Mouse (Mus musculus): ENCODE data around the gene Helt.

Gene Helt

GRCm38 (mm10) chr8:46294181-46294892 lies at the start of gene Helt:
Gene Helt (minus strand): TSS chr8:46294671.
- DNase-seq (ENCODE audit: low read depth, low spot score): no peak

GRCm38 (mm10) chr8:46342272-46342671 lies 47.8 kb upstream of the Helt start:
- no peak for DNase-seq (ENCODE audit: low read depth, low spot score)

GRCm38 (mm10) chr8:46340381-46341273 lies 46.2 kb upstream of the Helt start:
- no peak for DNase-seq (ENCODE audit: low read depth, low spot score)

GRCm38 (mm10) chr8:46339317-46339716 lies 44.8 kb upstream of the Helt start:
- no peak for DNase-seq (ENCODE audit: low read depth, low spot score)

- peak; percentile 7 for DNase-seq (ENCODE audit: low read depth, low spot score)
These were observed 41.9 kb upstream of the Helt start for GRCm38 (mm10) chr8:46336351-46336750.

- DNase-seq (ENCODE audit: low read depth, low spot score): no peak
These were observed 38.1 kb upstream of the Helt start for GRCm38 (mm10) chr8:46332389-46333061.

GRCm38 (mm10) chr8:46331801-46332200 lies 37.3 kb upstream of the Helt start:
- DNase-seq (ENCODE audit: low read depth, low spot score): no peak

- DNase-seq (ENCODE audit: low read depth, low spot score): no peak
These were observed 34.9 kb upstream of the Helt start for GRCm38 (mm10) chr8:46329396-46329795.

GRCm38 (mm10) chr8:46327284-46327683 lies 32.8 kb upstream of the Helt start:
- DNase-seq (ENCODE audit: low read depth, low spot score): no peak

GRCm38 (mm10) chr8:46326715-46327114 lies 32.2 kb upstream of the Helt start:
- DNase-seq (ENCODE audit: low read depth, low spot score): no peak

GRCm38 (mm10) chr8:46324676-46325075 lies 30.2 kb upstream of the Helt start:
- no peak for DNase-seq (ENCODE audit: low read depth, low spot score)

GRCm38 (mm10) chr8:46323672-46324191 lies 29.3 kb upstream of the Helt start:
- DNase-seq (ENCODE audit: low read depth, low spot score): no peak

- DNase-seq (ENCODE audit: low read depth, low spot score): no peak
These were observed 28.4 kb upstream of the Helt start for GRCm38 (mm10) chr8:46322833-46323232.

GRCm38 (mm10) chr8:46322421-46322820 lies 27.9 kb upstream of the Helt start:
- no peak for DNase-seq (ENCODE audit: low read depth, low spot score)

- no peak for DNase-seq (ENCODE audit: low read depth, low spot score)
These were observed 24.3 kb upstream of the Helt start for GRCm38 (mm10) chr8:46318802-46319201.

GRCm38 (mm10) chr8:46317161-46317560 lies 22.7 kb upstream of the Helt start:
- DNase-seq (ENCODE audit: low read depth, low spot score): no peak

- no peak for DNase-seq (ENCODE audit: low read depth, low spot score)
These were observed 19.3 kb upstream of the Helt start for GRCm38 (mm10) chr8:46313798-46314197.

GRCm38 (mm10) chr8:46311159-46311558 lies 16.7 kb upstream of the Helt start:
- peak; percentile 48 for DNase-seq (ENCODE audit: low read depth, low spot score)

GRCm38 (mm10) chr8:46308189-46308588 lies 13.7 kb upstream of the Helt start:
- no peak for DNase-seq (ENCODE audit: low read depth, low spot score)

- DNase-seq (ENCODE audit: low read depth, low spot score): peak; percentile 36
These were observed 11.4 kb upstream of the Helt start for GRCm38 (mm10) chr8:46305733-46306349.

GRCm38 (mm10) chr8:46302121-46302520 lies 7.7 kb upstream of the Helt start:
- no peak for DNase-seq (ENCODE audit: low read depth, low spot score)

GRCm38 (mm10) chr8:46298847-46299246 lies 4.4 kb upstream of the Helt start:
- no peak for DNase-seq (ENCODE audit: low read depth, low spot score)
